Mouse (Mus musculus): ENCODE measurements around the gene Pard3.

GRCm38 (mm10) chr8:127335216-127335615 is 271.5 kb downstream of the Pard3 start:
- TF ChIP-seq CTCF (IDR thresholded peaks at IDR 0.05; ENCODE audit: borderline replicate concordance, control insufficient read depth, extremely low read depth, insufficient read depth, low read length, poor library complexity): no peak
- no peak for TF ChIP-seq POLR2A (IDR thresholded peaks at IDR 0.05; ENCODE audit: control insufficient read depth, extremely low read depth, insufficient read depth, low read length, poor library complexity)
